Mouse (Mus musculus): ENCODE results near the gene Smarca5. TPM values are rescaled to one million over a fixed set of nuclear protein-coding genes. Genes with fewer than 3 reads are reported as not detected.

Smarca5 gene
- total and polyA plus RNA-seq, 3 experiments = 54.4 to 109 (median 96.6) TPM

GRCm38 (mm10) chr8:80783271-80783670 lies 44.0 kb upstream of the Smarca5 start:
- H3K4me2 ChIP-seq (ENCODE audit: insufficient read depth, low read depth, poor library complexity, severe bottlenecking) = no peak overlapping the region
- no peak overlapping the region for H3K27ac ChIP-seq (ENCODE audit: insufficient read depth, low read depth)
- no peaks in the 10 kb centered on the region for H3K79me2 ChIP-seq (replicated peaks; ENCODE audit: control insufficient read depth, extremely low read depth, insufficient read depth, poor library complexity, severe bottlenecking)
- no peak for DNase-seq (ENCODE audit: extremely low read depth)
- no peaks in the 10 kb centered on the region for H3K9me3 ChIP-seq (replicated peaks; ENCODE audit: low read length)
- H3K27me3 ChIP-seq (replicated peaks) = no peaks in the 10 kb centered on the region
- no peak for TF ChIP-seq BHLHE40 (IDR thresholded peaks at IDR 0.05; ENCODE audit: low read depth, low read length)
- no peak for TF ChIP-seq CHD1 (IDR thresholded peaks at IDR 0.05; ENCODE audit: low read depth, low read length)
- no peak for TF ChIP-seq GABPA (IDR thresholded peaks at IDR 0.05; ENCODE audit: insufficient replicate concordance, low read depth, low read length)
- no peak for TF ChIP-seq EP300 (IDR thresholded peaks at IDR 0.05; ENCODE audit: low read length)
- TF ChIP-seq USF1 (IDR thresholded peaks at IDR 0.05; ENCODE audit: low read depth, low read length) = no peak
- TF ChIP-seq RCOR1 (conservative IDR thresholded peaks at IDR 0.05; ENCODE audit: low read depth, low read length) = no peak
- TF ChIP-seq MEF2A (IDR thresholded peaks at IDR 0.05; ENCODE audit: borderline replicate concordance, low read depth, low read length) = no peak
- TF ChIP-seq ETS1 (conservative IDR thresholded peaks at IDR 0.05; ENCODE audit: low read depth, low read length) = no peak
- no peak for TF ChIP-seq SIN3A (IDR thresholded peaks at IDR 0.05; ENCODE audit: low read length)
- TF ChIP-seq UBTF (IDR thresholded peaks at IDR 0.05; ENCODE audit: low read depth, low read length) = no peak
- TF ChIP-seq TCF12 (IDR thresholded peaks at IDR 0.05; ENCODE audit: low read depth, low read length) = no peak
- no peak for TF ChIP-seq POLR2A (IDR thresholded peaks at IDR 0.05; ENCODE audit: low read depth, low read length)
- no peaks in the 10 kb centered on the region for H3K36me3 ChIP-seq (replicated peaks in 1 of 2; ENCODE audit: control insufficient read depth in 1 of 2, insufficient read depth in 1 of 2, low read length in 1 of 2)
- dilution Hi-C loops (cut with MboI; ENCODE audit: extremely low pct_ligation_motif_present, extremely low pct_unique_long_range_greater_than_20kb, low sequenced_read_pairs) (no loop called here), in situ Hi-C loops (cut with MboI; ENCODE audit: low pct_ligation_motif_present, low pct_unique_long_range_greater_than_20kb, low sequenced_read_pairs) (loop anchor here (25.0 kb wide), 1 partner anchor 204 kb away; no protein-coding TSS in a partner anchor)
- H3K4me1 ChIP-seq (ENCODE audit: control insufficient read depth in 1 of 2, insufficient read depth in 2 of 2) = 0 out of 4 replicates have a peak, but pooled peaks cover 0 to 2% of the 10 kb centered on the region in 2 experiments
- H3K4me3 ChIP-seq (replicated peaks in 1 of 3; ENCODE audit: low read depth in 2 of 3, low read length in 2 of 3, poor library complexity in 1 of 3) = no peak overlapping the region
- H3K9ac ChIP-seq (ENCODE audit: insufficient read depth, low read depth) = no peak overlapping the region

- H3K79me2 ChIP-seq (replicated peaks; ENCODE audit: control insufficient read depth, extremely low read depth, insufficient read depth, poor library complexity, severe bottlenecking) = no peaks in the 10 kb centered on the region
- TF ChIP-seq MAX (IDR thresholded peaks at IDR 0.05; ENCODE audit: low read length) (no peak), JUND (conservative IDR thresholded peaks at IDR 0.05; ENCODE audit: low read depth, low read length) (no peak), TCF12 (IDR thresholded peaks at IDR 0.05; ENCODE audit: low read depth, low read length) (no peak), MAZ (IDR thresholded peaks at IDR 0.05; ENCODE audit: low read depth, low read length) (no peak), ZMIZ1 (IDR thresholded peaks at IDR 0.05; ENCODE audit: low read depth, low read length) (no peak), USF1 (IDR thresholded peaks at IDR 0.05; ENCODE audit: low read depth, low read length) (no peak), UBTF (IDR thresholded peaks at IDR 0.05; ENCODE audit: low read depth, low read length) (no peak), BHLHE40 (IDR thresholded peaks at IDR 0.05; ENCODE audit: low read depth, low read length) (no peak), USF2 (conservative IDR thresholded peaks at IDR 0.05; ENCODE audit: low read depth, low read length) (no peak), E2F4 (IDR thresholded peaks at IDR 0.05; ENCODE audit: insufficient replicate concordance, low read depth, low read length) (no peak), NELFE (IDR thresholded peaks at IDR 0.05; ENCODE audit: low read depth, low read length) (no peak), ETS1 (conservative IDR thresholded peaks at IDR 0.05; ENCODE audit: low read depth, low read length) (no peak), SMC3 (IDR thresholded peaks at IDR 0.05; ENCODE audit: low read depth, low read length) (no peak), EP300 (IDR thresholded peaks at IDR 0.05; ENCODE audit: low read length) (no peak), ZNF384 (IDR thresholded peaks at IDR 0.05; ENCODE audit: low read depth, low read length) (no peak), CTCF (conservative IDR thresholded peaks at IDR 0.05 in 1 of 2, IDR thresholded peaks at IDR 0.05 in 1 of 2; ENCODE audit: low read depth in 2 of 2, low read length in 2 of 2) (no peak), KAT2A (IDR thresholded peaks at IDR 0.05; ENCODE audit: insufficient replicate concordance, low read length) (no peak), ZKSCAN1 (IDR thresholded peaks at IDR 0.05; ENCODE audit: borderline replicate concordance, low read depth, low read length) (no peak)
- in situ Hi-C loops (cut with MboI; ENCODE audit: low pct_ligation_motif_present, low pct_unique_long_range_greater_than_20kb, low sequenced_read_pairs) = loop anchor here (25.0 kb wide), 1 partner anchor 206 kb away; no protein-coding TSS in a partner anchor
These were observed 42.0 kb upstream of the Smarca5 start for GRCm38 (mm10) chr8:80781338-80781737.

More at GRCm38 (mm10) chr8:80781338-80781737, 42.0 kb upstream of the Smarca5 start:
- H3K27me3 ChIP-seq (replicated peaks) = no peaks in the 10 kb centered on the region
- 0 out of 4 replicates have a peak, but pooled peaks cover 0 to 2% of the 10 kb centered on the region in 2 experiments for H3K4me1 ChIP-seq (ENCODE audit: control insufficient read depth in 1 of 2, insufficient read depth in 2 of 2)
- dilution Hi-C loops (cut with MboI; ENCODE audit: extremely low pct_ligation_motif_present, extremely low pct_unique_long_range_greater_than_20kb, low sequenced_read_pairs) = no loop called here
- H3K9me3 ChIP-seq (replicated peaks; ENCODE audit: low read length) = no peaks in the 10 kb centered on the region
- H3K4me3 ChIP-seq (replicated peaks in 1 of 3; ENCODE audit: low read depth in 2 of 3, low read length in 2 of 3, poor library complexity in 1 of 3) = no peak overlapping the region
- H3K36me3 ChIP-seq (replicated peaks in 1 of 2; ENCODE audit: control insufficient read depth in 1 of 2, insufficient read depth in 1 of 2, low read length in 1 of 2) = no peaks in the 10 kb centered on the region
- H3K9ac ChIP-seq (ENCODE audit: insufficient read depth, low read depth) = no peak overlapping the region
- no peak overlapping the region for H3K27ac ChIP-seq (ENCODE audit: insufficient read depth, low read depth)
- DNase-seq (ENCODE audit: extremely low read depth) = no peak
- no peak overlapping the region for H3K4me2 ChIP-seq (ENCODE audit: insufficient read depth, low read depth, poor library complexity, severe bottlenecking)

Data from CH12.LX (cell line).